Mouse (Mus musculus) gastrocnemius, postnatal 14 days (tissue): Measurements from ENCODE around the gene Ube2q1. TPM values are rescaled to one million over a fixed set of nuclear protein-coding genes. Genes with fewer than 3 reads are reported as not detected.
A peak's percentile ranks its signal among the peaks of the same experiment; 100 is the strongest.

Source experiments
- DNase-seq: peaks from one replicate; pipeline ENCODE4 v3.0.0; 2021; ENCODE audit warnings: mixed read lengths
- intact Hi-C: fragments of 180-260 bp; cut with DNase I; formaldehyde crosslinking; loops from one replicate; pipeline ENCODE4 v1.15.1; 2025; ENCODE audit warnings: low total_unique reads
- total RNA-seq, 2 experiments: library from RNA; stranded (reverse); gene quantifications; 2 replicates each; pipeline ENCODE4 v1.2.3; 2021

The Ube2q1 gene
- total RNA-seq, 2 experiments from 2014 or later: 12.7 to 14.9 TPM

DNA sequence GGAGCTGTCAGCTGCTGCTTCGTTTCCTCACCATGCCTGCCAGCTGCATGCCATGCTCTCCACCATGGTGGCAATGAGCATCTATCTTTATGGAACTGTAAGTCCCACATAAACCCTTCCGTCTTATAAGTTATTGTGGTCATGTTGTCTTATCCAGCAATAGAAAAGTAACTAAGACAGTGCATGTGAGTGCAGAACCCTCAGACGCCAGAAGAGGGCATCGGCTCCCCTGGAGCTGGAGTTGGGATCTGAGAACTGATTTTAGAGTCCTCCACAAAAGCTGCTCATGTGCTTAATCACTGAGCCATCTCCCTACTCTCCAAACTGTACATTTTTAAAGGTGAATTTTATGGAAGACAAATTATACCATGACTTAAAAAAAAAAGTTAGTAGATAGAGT, 43.6 kb downstream of the Ube2q1 start:
- intact Hi-C loops: loop anchor here (5.0 kb wide), 1 partner anchor 40 kb away; no protein-coding TSS in a partner anchor
- DNase-seq: peak; percentile 40

DNA sequence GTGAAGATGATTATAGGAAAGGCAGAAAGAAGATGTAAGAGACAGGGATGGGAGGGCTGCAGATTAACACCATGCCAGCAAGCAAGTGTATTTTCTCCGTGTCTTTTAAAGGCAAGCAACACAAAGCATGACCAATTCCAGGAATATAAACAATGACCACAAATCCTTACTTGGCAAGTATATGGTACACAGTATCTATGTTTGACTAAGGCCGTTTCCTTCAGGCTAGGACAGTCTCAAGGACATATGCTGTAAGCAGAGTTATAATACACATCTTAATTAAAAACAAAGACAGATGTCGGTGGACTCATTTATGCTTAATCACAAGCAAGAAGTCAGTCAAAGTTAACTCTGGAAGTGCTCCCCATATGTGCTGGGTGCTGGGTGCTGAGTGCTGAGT, 45.2 kb downstream of the Ube2q1 start:
- DNase-seq: no peak
- intact Hi-C loops: loop anchor here (5.0 kb wide), 1 partner anchor 39 kb away; no protein-coding TSS in a partner anchor

DNA sequence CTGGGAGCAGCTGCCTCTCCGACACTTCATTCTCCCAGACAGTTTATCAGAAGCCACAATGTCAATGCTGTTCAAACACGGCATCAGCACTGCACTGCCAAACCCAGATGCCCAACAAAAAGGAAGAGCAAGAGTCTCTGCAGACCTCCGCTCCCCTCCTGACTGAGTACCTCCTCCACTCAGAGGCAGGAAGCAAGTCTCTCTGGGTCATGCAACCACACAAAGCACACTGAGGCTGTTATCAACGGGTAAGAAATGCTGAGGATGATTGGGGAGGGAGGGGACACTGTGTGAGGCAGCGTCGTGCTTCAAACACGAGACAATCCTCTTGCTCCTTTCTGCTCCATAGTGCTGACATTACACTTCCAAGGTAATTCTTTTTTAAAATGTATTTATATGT, 46.5 kb downstream of the Ube2q1 start:
- no peak for DNase-seq
- intact Hi-C loops: loop anchor here (5.0 kb wide), 1 partner anchor 37 kb away; no protein-coding TSS in a partner anchor

GRCm38 (mm10) chr3:89820311-89821095, 47.1 kb downstream of the Ube2q1 start:
- DNase-seq: no peak
- intact Hi-C loops: no loop called here

GRCm38 (mm10) chr3:89821096-89821513, 47.7 kb downstream of the Ube2q1 start:
- DNase-seq: no peak
- intact Hi-C loops: no loop called here

GRCm38 (mm10) chr3:89821548-89822480, 48.4 kb downstream of the Ube2q1 start:
- no peak for DNase-seq
- intact Hi-C loops: no loop called here

- DNase-seq: no peak
- intact Hi-C loops: no loop called here
These were observed 50.2 kb downstream of the Ube2q1 start for GRCm38 (mm10) chr3:89823594-89823993.

GRCm38 (mm10) chr3:89826295-89826694, 52.9 kb downstream of the Ube2q1 start:
- no peak for DNase-seq
- intact Hi-C loops: no loop called here

DNA sequence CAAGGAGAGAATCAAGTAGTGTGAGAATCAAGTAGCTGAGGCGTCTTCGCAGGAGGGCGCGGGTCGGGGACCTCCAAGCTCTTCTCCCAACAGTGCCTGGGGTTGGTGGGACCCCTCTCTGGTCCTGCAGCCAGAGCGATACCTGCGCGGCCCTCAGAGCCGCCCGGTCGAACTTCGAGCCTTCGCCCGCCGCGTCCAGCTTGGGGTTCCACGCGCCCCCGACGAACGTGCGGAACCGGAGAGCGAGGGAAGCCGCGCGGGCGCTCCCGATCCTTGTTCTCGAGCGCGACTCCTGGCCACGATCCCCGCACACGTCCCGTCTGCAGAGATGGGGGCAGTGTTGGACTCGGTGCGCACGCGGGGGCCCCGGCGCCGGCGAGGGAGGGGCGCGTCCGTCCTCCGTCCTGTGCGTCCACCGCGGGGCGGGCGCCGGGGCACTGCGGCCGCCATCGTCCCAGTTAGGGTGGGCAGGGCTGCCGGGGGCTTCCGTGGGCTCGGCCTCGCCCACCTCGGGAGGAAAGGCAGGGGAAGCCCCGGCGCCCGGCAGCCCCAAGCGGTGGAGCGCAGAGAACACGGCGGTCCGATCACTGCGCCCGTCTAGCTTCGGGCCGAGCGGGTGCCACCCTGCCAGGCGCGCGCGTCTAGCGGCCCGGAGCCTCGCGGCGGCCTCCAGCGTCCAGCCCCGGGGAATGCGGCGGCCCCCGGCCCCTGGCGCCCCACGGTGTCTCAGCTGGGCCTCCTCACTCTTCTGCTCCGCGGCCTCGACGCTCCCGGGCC, 57.6 kb downstream of the Ube2q1 start, which contains the start of gene She:
She (plus strand) TSS at position 556 of the 777 bp plus-strand sequence.
- intact Hi-C loops: no loop called here
- DNase-seq: peak; percentile 27

Other genes with a start within 250 kb of the Ube2q1 start
- gene Adar, start 58.6 kb upstream of the Ube2q1 start, total RNA-seq: 1 to 10 TPM; 4.2 to 4.4 TPM
- under 1 TPM; 0.12 to 0.13 TPM for gene Chrnb2, start 9.0 kb upstream of the Ube2q1 start, total RNA-seq
- 1 to 10 TPM; 7.9 to 8.0 TPM for gene She, start 57.8 kb downstream of the Ube2q1 start, total RNA-seq
- 1 to 10 TPM; 2.4 to 8.7 TPM for gene Il6ra, start 139.6 kb downstream of the Ube2q1 start, total RNA-seq
- gene Atp8b2, start 189.9 kb downstream of the Ube2q1 start, total RNA-seq: 10 to 100 TPM; 20.6 to 28.7 TPM
- gene Hax1, start 225.2 kb downstream of the Ube2q1 start, total RNA-seq: 10 to 100 TPM; 45.2 to 50.2 TPM